Mouse (Mus musculus) C3H10T1/2 (cell line): ENCODE measurements around the gene Klk12. TPM values are rescaled to one million over a fixed set of nuclear protein-coding genes. Genes with fewer than 3 reads are reported as not detected.

Experiments
- polyA plus RNA-seq, 2 experiments: library from polyadenylated mRNA; unstranded; fragments of >200 nt; fragmentation: generic; extraction: Trizol; gene quantifications; one replicate each; pipeline ENCODE4 v1.2.1; 2012; ENCODE audit warnings: missing spikeins in 2 of 2

The Klk12 gene
- polyA plus RNA-seq, result not detected

GRCm38 (mm10) chr7:43768597-43768996, at the start of gene Klk12:
Klk12 (plus strand) TSS chr7:43768897.

DNA sequence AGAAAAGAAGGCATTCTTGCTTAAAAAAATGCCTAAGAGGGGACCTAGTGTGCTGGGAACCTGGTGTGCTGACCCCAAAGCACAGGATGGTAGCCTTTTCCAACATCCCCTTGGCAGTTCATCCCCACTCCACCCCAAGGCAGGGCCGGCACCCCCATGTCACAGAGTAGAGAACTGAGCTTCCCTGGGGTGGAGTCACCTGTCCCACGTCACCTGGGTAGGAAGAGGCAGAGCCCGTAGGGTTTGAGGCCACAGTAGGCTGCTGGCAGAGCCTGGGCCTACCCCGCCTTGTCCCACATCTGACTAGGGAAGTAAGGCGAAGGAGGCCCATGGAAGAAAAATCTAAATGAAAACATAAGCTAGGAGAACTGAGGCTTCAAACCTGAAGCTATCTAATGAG, 5.7 kb downstream of the Klk12 start, which contains the start of gene Klk11:
TSS of gene Klk11 (plus strand) at position 241 of the 400 bp plus-strand sequence.

DNA sequence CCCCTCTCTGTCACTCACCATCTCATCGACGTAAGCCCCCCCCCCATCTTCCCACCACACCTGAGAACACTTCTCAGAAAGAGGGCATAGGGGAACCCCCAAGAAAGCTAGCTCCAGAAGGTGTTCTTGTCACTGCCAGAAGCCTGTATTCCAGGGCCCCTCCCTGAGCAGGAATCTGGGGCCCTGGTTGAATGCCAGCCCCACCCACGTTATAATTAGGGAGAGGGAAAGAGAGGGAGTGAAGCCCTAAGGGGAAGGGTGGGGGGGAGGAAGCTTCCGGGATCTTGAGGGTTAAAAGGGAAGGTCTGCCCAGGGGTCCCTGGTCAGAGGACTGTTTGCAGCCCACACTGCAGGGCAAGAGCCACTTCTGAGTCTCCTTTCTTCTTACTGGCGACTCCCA, 12.0 kb downstream of the Klk12 start, which contains the start of gene Klk10:
TSS of gene Klk10 (plus strand) at position 290 of the 400 bp plus-strand sequence.

DNA sequence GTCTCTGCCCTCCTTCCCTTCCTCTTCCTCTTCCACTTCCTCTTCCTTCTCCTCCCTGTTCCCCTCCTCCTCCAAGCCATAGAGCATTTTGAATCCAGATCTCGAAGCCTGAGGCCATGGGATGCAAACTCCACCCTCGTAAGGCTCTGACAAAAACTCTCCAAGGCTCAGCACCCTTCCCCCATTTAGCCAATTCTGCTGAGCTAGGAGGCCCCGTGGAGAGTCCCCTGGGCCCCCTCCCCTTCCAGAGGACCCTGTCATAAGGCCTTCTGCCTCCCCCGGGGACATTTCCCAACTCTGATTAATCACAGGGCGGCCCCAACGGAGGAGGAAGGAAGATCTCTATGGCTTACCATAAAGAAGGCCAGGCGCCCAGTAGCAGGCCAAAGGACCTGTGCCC, 22.9 kb downstream of the Klk12 start, which contains the start of gene Klk9:
TSS of gene Klk9 (plus strand) at position 301 of the 400 bp plus-strand sequence.

DNA sequence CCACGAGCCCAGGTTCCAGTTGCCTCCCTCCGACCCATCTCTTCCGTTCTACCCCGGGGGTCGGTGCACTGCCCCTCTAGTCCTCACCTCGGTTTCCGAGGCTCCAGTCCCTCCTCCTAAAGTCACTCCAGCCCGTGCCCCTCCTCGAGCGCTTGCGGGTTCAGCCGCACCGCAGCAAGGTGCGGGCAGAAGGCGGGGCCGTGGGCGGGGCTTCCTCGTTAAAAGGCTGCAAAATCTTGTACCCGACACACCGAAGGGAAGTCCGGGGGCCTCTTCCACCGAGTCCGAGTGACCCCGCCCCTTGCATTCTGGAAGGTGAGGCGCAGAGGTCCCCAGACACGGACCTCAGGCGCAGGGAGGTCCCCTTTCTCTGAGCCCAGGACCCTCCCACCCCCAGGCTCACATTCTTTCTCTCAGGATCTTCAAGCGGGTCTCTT, 28.7 kb downstream of the Klk12 start, which contains the start of gene Klk8:
TSS of gene Klk8 (plus strand) at position 245 of the 437 bp plus-strand sequence.

GRCm38 (mm10) chr7:43810994-43811393, 42.3 kb downstream of the Klk12 start, which contains the start of gene Klk7:
Klk7 (plus strand) TSS chr7:43811294.

Other genes starting within 250 kb of the Klk12 start
- gene Cd33, start 224.5 kb upstream of the Klk12 start, polyA plus RNA-seq, result under 1 TPM in 1 of 2 experiments, not detected in 1; 0.04 TPM
- gene Zfp658, start 206.6 kb upstream of the Klk12 start, polyA plus RNA-seq, result 1 to 10 TPM in 1 of 2 experiments, under 1 TPM in 1; 0.11 to 2.6 TPM
- 1 to 10 TPM in 1 of 2 experiments, under 1 TPM in 1; 0.09 to 1.8 TPM for gene Zfp719, start 189.3 kb upstream of the Klk12 start, polyA plus RNA-seq
- not detected for gene Zfp819, start 161.7 kb upstream of the Klk12 start, polyA plus RNA-seq
- gene Ceacam18, start 134.2 kb upstream of the Klk12 start, polyA plus RNA-seq, result not detected
- not detected for gene Siglece, start 108.7 kb upstream of the Klk12 start, polyA plus RNA-seq
- gene Ctu1, start 96.9 kb upstream of the Klk12 start, polyA plus RNA-seq, result 10 to 100 TPM in 1 of 2 experiments, 1 to 10 TPM in 1; 6.7 to 11.8 TPM
- gene Klk14, start 78.5 kb upstream of the Klk12 start, polyA plus RNA-seq, result under 1 TPM; 0.05 to 0.08 TPM
- not detected for gene Klk13, start 56.3 kb upstream of the Klk12 start, polyA plus RNA-seq
- not detected for gene Klk11, start 5.7 kb downstream of the Klk12 start, polyA plus RNA-seq
- 1 to 10 TPM in 1 of 2 experiments, under 1 TPM in 1; 0.12 to 2.5 TPM for gene Klk10, start 12.1 kb downstream of the Klk12 start, polyA plus RNA-seq
- gene Klk9, start 23.0 kb downstream of the Klk12 start, polyA plus RNA-seq, result under 1 TPM in 1 of 2 experiments, not detected in 1; 0.08 TPM
- gene Klk8, start 28.7 kb downstream of the Klk12 start, polyA plus RNA-seq, result under 1 TPM; 0.11 to 0.25 TPM
- not detected for gene Klk7, start 42.4 kb downstream of the Klk12 start, polyA plus RNA-seq
- under 1 TPM in 1 of 2 experiments, not detected in 1; 0.12 TPM for gene Klk6, start 55.6 kb downstream of the Klk12 start, polyA plus RNA-seq
- gene Klk5, start 73.1 kb downstream of the Klk12 start, polyA plus RNA-seq, result not detected
- gene Klk4, start 112.3 kb downstream of the Klk12 start, polyA plus RNA-seq, result not detected
- gene Klk15, start 164.8 kb downstream of the Klk12 start, polyA plus RNA-seq, result not detected
- not detected for gene Klk1b8, start 181.8 kb downstream of the Klk12 start, polyA plus RNA-seq
- not detected for gene Klk1b1, start 197.9 kb downstream of the Klk12 start, polyA plus RNA-seq
- not detected for gene Klk1b9, start 207.2 kb downstream of the Klk12 start, polyA plus RNA-seq
- gene Klk1b11, start 227.0 kb downstream of the Klk12 start, polyA plus RNA-seq, result not detected
- gene Klk1b26, start 243.3 kb downstream of the Klk12 start, polyA plus RNA-seq, result not detected